Mouse (Mus musculus) right cerebral cortex, adult 18-20 months (tissue): ENCODE data around the gene L3hypdh.
A peak's percentile ranks its signal among the peaks of the same experiment; 100 is the strongest.

Source experiments
- DNase-seq: peaks from one replicate; pipeline ENCODE4 v3.0.0; 2022; ENCODE audit warnings: mixed read lengths

The L3hypdh gene

DNA sequence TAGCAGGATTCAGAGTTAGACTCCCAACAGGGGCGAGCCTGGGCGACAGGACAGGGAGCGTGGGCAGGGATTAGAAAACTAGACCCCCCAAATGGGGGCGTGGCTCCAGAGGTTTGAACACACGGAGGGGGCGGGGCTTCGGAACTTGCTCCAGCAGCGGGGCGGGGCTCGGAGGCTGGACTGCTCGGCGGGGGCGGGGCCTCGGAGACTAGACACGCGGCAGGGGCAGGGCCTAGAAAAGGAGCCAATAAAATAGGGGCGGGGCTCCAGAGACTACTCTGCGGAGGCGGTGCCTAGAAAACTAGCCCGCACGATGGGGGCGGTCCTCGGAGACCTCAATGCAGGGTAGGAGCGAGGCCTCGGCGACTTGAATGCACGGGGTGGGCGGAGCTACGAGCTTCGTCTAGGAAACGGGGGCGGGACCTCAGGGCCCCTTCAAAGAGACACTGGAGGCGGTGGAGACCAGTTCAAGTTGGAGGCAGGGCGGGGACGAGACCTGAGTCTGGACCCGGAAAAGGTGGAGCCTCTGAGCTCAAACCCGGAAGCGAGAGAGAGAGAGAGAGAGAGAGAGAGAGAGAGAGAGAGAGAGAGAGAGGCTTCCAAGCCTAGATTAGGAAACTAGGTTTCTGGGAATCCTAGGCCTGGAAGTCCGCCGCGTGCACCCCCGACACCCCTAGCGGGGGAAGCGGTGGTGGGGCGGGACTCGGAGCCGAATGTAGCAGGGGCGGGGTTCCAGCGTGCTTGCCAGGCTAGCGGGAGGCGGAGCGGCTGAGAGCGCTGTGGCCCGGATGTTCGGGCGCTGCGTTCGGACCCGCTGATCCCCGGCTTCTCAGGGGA, at the start of gene L3hypdh, which contains the start of gene Jkamp:
Gene L3hypdh (minus strand): TSS at position 111 of the 837 bp plus-strand sequence.
Gene Jkamp (plus strand): TSS at position 261 of the 837 bp plus-strand sequence.
- peak; percentile 99 for DNase-seq

DNA sequence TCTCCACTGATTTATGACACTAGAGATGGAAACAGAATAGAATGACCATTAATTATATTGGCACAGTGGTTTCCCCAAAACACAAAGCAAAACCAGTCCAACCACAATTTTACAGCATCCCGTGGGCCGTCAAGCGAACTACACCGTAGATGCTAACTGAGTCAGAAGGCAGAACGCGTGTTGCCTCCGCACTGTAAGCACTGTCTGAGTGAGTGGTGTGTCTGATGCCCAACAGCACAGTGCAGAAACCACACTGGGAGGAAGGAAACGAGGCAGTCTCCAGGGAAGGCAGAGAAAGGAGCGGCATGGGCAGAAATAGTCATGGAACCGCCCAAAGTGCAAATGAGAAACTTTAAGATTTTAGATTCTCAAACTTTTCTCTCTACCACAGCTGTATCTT, 44.0 kb upstream of the L3hypdh start:
- peak; percentile 23 for DNase-seq

DNA sequence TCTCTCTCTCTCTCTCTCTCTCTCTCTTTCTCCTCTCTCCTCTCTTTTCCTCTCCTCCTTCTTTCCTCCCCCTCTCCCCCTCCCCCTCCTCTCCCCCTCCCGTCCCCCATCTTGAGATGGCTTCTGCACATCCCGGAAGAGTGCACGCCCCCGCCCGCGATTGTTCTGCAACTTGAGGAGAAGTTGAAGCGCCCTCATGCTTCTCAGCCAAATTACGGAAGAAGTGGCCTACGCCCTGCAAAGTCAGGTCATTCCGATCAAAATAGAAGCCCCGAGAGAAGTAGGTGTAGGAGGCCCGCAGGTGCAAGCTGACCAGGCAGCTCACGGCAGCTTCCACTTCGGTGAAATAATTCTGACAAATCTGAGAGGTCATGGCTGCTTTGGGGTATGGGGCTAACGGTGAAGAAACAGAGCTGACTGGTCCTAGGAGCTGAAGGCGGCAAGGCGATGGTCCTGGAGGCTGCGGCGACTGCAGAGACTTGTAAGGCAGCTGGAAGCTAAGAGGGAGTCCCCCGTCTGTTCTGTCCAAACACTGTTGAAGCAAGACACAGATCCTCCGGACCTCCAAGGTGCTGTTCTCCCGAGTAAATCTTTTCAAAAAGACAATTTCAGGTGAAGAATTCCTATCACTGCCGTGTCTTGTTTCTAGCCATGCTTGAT, 30.6 kb upstream of the L3hypdh start:
- DNase-seq, result no peak

DNA sequence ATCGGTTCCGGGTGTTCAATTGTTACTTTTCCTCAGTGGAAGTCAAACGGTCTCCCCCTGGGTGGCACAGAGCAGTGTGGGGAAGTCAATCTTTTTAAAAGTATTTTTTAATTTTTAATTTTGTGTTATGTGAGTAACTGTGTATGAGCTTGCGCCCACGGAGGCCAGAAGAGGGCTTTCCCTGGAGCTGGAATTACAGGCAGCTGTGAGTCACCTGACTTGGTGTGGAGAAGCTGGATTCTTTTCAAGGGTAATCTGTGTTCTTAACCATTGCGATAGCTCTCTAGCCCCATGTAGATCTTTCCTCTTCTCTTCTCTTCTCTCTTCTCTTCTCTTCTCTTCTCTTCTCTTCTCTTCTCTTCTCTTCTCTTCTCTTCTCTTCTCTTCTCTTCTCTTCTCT, 29.9 kb upstream of the L3hypdh start:
- no peak for DNase-seq

DNA sequence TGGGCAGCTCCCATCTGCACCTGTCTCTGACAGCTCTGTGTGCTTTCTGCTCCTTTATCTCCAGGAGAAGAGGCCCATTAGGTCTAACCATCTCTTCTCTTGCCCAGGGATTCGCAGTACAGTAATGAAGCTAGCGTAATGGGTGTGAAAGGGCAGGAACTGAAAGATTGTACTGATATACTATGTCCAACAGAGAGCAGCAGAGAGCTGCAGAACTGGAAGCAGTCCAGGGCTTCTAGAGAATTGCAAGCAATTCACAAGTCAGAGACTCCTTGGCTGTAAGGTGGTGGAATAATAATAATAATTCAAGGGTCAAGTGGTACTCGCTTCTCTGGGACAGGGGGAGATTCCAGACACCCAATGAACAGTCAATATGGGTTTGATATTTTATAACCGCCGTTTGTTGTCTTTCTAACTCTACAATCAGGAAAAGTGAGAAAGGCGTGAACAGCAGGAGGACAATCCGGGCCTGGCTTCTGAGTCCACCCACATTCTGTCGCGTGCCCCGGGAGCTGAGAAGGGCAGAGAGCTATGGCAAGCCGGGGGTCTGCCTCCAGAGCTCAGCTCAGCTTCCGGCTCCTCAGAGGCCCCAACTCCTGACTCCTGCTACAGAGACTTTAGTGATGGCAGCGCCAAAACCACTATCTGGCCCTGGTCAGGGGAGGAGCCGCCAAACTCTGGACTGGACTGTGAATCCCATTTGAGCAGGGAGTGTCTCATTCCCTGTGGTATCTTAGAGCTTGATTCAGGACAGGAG, 19.5 kb upstream of the L3hypdh start:
- DNase-seq, result peak; percentile 69

DNA sequence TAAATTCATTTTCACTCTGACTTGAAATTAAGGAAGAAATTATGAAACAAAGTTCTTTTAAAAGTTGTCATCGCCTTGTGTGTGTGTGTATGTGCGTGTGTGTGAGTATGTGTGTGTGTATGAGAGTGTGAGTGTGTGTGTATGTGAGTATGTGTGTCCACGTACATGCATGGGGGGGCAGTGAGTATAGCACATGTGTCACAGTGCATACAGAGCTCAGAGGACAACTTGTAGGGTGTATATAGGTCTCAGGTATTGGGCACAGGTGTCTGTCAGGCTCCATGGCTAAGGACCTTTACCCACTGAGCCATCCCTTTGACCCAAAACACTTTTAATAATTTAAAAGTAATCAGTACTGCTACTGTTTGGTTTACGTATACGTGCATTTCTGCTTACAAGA, 18.8 kb upstream of the L3hypdh start:
- DNase-seq, result no peak

DNA sequence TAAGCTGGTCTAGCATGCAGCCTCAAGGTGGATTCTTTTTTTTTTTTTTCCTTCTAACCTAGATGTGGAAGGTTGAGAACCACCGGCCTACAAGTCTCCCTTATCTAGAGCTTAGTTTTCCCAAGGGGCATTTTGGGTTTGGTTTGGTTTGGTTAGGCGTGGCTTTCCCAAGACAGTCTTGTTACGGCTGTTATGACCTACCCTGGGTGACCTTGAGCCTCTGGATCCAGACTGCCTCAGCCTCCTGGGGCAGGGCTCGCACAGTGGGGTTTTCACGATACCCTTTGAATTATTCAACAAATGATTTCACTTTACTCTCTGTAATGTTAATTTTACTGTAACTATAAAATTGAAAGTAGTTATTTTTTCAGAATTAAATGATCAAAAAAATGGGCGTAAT, 17.5 kb upstream of the L3hypdh start:
- DNase-seq, result no peak

DNA sequence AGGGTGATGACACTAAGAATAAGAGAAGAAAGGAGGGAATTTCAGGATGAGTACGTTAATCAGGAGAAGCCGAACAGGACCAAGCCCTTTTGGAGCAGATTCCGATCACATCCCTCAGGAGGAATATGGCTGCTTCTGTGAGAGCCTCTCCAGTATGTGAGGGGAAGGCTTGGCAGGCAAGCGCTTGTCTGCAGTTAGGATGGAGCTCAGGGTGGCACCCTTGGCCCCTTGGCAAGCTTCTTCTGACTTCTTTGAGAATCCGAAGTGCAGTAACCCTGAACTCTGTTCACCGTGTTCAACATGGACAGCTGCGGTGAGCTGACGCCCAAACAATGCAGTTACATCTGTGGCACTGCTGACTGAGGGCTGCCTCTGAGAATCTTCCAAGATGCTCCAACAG, 11.7 kb upstream of the L3hypdh start:
- DNase-seq, result no peak

DNA sequence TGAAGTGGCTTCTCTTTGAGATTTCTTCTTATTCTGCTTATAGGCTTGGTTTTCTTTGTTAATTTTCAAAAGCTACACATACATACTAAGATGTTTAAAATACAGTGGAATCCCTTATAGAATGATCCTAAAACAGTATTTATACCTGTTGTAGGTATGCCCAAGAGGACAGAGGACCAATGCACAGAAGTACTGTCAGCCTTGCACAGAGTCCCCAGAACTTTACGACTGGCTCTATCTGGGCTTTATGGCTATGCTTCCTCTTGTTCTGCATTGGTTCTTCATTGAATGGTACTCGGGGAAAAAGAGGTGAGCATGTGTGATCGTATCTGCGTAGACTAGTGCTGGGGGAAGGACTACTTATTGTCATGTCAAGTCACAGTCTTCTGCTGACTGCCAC, 4.6 kb upstream of the L3hypdh start:
- DNase-seq, result no peak

DNA sequence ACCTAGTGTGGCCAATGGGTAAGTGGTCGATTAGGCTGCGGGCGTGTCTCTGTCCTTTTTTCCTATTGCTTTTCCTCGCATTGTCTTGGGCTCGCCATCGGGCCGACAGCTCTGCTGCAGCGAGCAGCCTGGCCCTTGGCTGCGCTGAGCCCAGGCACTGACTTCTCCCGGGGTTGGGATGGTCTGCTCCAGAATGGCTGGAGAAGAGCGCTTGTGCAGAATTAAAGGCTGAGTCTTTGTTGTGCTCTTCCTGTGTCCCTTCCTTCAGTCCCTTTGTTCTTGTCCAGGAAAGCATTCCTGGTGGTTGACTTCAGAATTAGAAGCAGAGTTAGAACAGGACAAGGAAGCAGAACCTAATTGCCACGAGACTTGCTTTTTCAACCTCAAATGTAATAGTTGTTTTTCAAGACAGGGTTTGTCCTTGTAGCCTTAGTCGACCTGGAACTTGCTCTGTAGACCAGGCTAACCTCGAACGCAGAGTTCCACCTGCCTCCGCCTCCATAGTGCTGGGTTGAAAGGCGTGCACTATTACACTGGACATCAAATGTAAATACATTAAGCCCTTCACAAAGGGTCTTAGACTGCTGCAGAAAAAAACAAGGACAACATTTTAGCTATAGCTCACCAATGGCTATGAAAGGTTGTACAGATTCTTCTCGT, 1.1 kb upstream of the L3hypdh start:
- DNase-seq, result no peak

DNA sequence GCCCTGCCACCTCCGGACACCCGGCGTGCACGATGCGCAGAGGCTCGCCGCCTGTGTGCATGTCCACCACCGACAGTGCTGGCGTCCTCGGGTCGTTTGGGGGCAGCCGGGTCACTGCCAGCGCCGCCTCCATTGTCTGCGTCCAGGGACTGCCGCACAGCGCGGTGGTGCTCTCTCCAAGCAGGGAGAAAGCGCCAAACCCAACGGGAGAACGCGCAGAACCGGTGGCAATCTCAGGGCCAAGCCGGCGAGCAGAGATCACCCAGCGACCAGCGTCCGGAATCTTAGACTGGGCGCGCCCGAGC, 263 bp downstream of the L3hypdh start:
- DNase-seq, result no peak

DNA sequence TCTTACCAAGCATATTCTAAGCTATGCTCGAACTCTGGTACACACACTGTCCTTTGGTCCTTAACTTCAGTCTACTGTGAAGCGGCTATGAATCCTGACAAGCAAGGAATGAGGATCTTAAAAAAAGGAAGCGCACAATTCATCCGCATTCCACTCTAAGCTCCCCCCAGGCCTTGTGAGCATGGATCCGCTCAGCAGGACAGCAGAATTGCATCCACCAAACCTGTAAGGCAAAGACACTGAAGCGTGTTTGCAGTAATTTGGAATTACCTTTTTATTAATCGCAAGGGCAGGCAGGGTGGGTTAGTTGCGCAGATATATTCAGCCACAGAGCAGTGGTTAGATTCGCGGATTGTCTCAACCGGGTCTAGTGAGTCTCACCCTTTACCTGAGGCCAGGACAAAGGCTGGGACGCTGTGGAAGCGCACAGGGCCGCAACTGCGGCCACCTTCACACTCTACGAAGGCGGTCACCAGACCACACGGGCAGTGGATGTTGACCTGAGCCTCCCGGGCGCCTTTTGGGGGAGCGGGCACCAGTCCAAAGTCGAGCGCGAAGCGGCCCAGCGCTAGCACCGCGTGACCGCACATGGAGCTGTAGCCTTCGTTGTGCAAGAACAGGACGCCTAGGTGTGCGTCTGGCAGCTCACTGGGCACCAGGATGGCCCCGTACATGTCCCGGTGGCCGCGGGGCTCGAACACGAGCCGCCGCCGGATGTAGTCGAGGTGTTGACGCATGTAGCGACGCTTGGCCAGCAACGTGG, 797 bp downstream of the L3hypdh start:
- no peak for DNase-seq

DNA sequence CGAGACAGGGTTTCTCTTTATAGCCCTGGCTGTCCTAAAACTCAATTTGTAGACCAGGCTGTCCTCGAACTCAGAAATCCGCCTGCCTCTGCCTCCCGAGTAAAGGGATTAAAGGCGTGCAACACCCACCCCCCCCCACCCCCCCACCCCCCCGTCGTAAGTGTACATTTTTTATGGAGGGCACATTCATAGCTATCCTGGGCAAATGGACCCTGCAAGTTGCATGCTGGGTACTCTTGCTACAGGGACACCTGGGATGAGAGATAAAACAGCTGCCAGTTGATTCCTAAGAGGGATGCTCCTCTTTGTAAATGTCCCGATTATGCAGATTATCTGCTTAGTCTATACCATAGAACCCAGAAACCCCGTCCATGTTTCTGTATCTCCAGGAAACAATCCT, 2.0 kb downstream of the L3hypdh start:
- DNase-seq, result no peak

DNA sequence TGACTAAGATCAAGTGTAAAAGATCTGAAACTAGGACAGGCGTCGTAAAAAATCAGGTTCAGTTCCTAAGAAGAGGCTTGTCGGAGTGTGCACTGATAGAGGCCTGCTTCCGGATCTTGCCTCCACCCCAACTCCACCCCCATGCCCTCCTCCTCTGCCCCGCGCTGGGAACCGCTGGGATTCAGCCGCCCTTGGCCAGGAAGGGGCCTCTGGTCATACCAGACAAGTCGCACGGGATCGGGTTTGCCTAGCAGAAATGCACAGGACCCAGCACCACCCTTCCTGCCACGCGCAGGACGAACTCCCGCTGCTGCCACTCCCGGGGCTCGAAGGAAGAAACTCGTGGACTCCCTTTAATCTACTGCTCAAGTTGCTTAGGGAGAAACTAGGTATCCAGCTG, 2.9 kb downstream of the L3hypdh start:
- no peak for DNase-seq

DNA sequence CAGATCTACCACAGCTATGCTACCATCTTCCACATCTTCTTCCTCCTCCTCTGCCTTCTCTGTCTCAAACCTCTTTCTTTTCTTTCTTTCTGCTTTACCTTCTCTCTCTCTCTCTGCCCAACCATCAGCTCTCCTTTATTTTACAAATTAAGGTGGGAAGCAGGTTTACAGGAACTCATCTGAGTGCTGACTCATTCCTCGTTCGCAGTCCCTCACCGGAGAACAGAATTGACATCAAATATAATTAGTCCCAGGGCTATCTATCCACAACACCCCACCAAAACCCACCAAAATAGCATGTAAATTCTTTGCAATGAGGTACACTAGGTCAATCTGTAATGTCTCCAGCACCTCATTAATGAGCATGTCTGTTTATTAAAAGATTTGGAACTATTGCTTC, 3.3 kb downstream of the L3hypdh start:
- DNase-seq, result no peak

DNA sequence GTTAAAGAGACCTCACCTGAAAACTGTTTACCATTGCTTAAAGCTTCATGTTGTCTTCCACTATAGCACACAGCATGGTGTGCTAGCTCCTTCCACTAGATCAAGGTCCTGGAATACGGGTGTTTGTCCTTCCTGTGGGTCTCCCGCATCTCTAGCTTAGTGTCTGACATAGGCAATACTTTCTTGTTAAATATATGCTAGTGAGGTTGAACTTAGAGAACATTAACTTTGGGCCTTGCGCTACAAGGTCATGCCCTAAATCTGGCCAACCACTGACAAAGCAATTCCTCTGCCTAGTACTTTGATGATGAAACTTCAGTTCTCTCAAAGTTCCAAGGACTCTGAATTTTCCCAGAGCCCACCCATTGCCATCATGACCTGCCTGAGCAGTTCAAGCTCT, 7.0 kb downstream of the L3hypdh start:
- DNase-seq, result no peak

DNA sequence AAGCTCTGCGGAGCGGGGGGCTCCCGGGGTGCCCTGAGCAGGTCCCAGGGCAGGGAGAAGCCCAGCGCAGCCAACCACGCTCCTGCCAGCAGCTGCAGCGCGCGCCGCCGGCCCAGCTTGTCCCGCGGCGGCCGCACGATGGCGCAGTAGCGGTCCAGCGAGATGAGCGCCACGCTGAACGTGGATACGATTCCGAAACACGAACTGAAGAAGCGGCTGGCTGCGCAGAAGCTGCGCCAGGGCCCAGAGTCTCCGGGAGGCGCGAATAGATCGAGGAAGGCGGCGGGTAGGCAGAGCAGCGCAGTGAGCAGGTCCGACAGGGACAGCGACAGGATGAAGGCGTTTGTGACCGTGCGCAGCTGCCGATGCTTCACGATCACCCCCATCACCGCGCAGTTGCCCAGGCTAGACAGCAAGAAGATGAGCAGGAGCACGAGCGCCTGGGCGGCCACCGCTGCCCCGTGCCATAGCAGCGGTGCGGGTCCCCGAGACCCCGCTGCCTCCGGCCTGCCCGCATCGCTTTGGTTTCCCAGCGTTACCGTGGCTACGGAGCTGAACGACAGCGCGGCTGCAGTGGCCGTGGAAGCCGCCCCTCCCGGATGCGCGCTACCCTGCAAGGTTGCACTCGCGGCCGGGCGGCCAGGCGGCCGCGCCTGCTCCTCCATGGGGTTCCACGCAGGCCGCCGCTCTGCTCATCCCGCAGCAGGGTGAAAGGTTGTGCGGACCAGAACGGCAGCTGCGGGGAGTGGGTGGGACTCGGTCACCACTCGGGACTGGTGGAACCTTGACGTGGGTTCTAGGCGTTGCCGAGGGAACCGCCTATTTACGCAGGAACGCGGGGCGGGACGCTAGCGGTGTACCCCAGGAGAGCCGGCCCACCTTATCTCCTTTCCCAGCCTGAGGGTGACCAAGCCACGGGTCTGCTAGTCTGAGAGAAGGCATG, 14.6 kb downstream of the L3hypdh start, which contains the start of gene Gpr135:
Gene Gpr135 (minus strand): TSS at position 799 of the 943 bp plus-strand sequence.
- peak; percentile 90 for DNase-seq

DNA sequence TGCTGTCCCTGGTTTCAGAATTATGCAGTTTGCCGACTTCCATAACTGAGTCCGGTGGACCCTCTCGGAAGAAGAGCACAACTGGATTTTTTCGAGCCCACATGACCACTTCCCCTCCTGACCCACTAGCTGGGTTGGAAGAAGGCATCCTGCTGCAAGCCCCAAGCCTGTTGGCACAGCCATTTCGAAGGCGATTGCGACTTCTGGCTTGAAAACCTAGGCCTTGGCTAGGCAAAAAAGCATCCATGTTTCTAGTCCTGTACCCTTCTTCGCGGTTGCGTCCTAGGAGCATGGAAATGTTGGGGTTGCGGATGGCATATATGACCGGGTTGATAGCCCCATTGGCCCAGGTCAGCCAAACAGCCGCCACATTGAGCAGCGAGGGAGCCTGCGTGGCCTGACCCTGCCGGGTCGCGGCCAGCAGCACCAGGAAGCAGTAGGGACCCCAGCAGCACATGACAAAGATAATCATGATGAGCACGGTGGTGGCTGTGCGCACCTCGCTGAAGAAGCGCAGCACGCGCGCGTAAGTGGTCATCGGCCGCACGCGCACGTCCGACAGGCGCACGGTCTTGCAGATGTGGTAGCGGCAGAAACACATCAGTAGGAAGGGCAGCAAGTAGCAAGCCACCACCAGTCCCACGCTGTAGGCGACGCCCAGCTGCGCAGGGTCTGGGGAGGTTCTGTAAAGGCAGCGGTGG, 15.5 kb downstream of the L3hypdh start:
- no peak for DNase-seq

DNA sequence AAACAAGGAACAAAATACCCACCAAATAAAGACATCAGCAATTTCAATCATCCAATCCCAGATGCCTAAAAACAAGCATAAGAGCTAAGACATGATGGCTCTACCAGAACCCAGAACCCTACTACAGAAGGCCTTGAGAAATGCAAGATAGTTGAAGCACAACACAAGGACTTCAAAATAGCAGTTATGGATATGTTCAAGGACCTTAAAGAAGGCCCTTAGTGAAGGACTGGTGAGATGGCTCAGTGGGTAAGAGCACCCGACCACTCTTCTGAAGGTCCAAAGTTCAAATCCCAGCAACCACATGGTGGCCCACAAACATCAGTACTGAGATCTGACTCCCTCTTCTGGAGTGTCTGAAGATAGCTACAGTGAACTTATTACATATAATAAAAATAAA, 27.5 kb downstream of the L3hypdh start:
- no peak for DNase-seq

DNA sequence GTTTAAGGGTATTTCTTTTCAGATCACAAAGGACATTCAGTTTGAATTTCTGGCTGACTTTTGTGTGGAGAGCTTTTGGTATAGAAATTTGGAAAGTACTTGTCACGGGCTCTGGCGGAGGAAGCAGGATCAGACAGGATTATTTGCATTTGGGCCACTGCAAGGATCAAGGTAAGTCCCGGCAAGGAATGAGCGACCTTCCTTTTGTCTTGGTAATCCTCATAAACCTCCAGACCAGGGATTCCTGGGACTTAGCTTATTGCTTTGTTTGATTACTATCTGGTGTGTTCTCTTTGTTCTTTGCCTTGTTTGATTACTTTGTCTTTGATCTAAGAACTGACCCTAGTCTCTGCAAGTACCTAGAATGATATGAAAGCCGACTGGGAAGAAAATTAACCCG, 31.4 kb downstream of the L3hypdh start:
- no peak for DNase-seq

DNA sequence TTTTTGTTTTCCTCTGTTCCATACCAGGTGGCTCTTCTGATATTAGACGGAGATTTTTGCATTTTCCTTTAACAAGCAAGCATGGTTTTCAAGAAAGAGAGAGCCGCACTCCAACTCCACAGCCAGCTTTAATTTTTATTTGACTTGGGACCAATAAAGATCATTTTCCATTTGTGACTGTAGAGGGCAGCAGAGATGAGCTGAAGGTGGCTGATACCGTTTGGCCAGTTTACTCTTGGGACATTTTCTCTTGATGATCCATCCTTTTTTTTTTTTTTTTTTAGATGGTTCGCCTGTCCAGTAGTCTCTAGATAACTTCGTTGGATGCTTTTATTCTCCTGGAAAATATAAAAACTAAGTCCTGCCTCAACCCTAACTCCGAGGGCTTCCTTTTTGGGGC, 31.9 kb downstream of the L3hypdh start:
- no peak for DNase-seq
